Mouse (Mus musculus): ENCODE data around the gene Cabin1. TPM values are rescaled to one million over a fixed set of nuclear protein-coding genes. Genes with fewer than 3 reads are reported as not detected.

Cabin1 gene
- polyA plus RNA-seq, 1 experiment from 2014 or later: 35.8 TPM

DNA sequence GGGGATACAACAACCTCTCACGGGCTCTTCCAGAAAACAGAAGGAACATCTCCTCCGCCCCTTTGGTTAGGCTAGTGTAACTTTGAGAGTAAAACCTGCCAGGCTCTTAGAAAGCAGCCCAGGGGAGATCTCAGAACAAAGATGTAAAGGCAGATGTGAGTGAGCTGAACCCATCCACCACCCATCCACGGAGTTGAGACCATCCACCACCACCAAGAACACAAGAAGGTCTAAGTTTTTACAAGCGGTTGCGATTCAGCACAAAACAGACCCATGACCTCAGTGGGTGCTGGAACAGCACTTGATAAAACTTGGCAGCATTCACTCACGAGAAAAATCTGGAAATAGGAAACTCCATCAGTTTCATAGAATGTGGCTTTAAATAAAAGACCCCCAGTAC, 138.2 kb downstream of the Cabin1 start:
- WGBS: 32% methylated on average over 6 of the region's 6 CpGs
- Histone ChIP-seq H3K9ac (no peak overlapping the region), H3K4me2 (no peak overlapping the region), H3K4me1 (no peaks in the 10 kb centered on the region; the same call in 1 of the 2 replicates), H3K27ac (no peak overlapping the region), H3K27me3 (replicated peaks) (no peaks in the 10 kb centered on the region), H3K4me3 (replicated peaks) (no peak overlapping the region), H3K9me3 (no peaks in the 10 kb centered on the region), H3K36me3 (no peaks in the 10 kb centered on the region)
- no peak for ATAC-seq (ENCODE audit: insufficient read depth, low FRiP score, low read depth)

DNA sequence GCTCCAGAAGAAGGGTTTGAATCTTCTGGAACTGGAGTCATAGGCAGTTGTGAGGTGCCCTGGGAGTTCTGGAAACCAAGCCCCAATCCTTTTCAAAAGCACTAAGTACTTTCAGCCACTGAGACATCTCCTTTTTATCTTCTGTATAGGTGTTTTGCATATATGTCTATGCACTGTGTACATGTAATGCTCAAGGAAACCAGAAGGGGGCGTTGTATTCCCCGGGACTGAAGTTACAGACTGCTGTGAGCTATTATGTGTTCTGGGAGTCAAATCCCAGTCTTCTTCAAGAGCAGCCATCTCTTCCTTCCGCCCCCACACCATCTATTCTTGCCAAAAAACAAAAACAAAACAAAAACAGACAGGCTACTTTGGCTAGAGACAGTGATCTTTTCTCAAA, 143.3 kb downstream of the Cabin1 start:
- no peak overlapping the region for H3K9ac ChIP-seq
- ATAC-seq (ENCODE audit: insufficient read depth, low FRiP score, low read depth): no peak
- no peak overlapping the region for H3K4me3 ChIP-seq (replicated peaks)
- H3K27me3 ChIP-seq (replicated peaks): no peaks in the 10 kb centered on the region
- no peaks in the 10 kb centered on the region for H3K9me3 ChIP-seq
- WGBS: 51% methylated on average over 3 of the region's 3 CpGs
- H3K4me2 ChIP-seq: no peak overlapping the region
- H3K4me1 ChIP-seq: no peaks in the 10 kb centered on the region
- H3K27ac ChIP-seq: no peak overlapping the region
- no peaks in the 10 kb centered on the region for H3K36me3 ChIP-seq

DNA sequence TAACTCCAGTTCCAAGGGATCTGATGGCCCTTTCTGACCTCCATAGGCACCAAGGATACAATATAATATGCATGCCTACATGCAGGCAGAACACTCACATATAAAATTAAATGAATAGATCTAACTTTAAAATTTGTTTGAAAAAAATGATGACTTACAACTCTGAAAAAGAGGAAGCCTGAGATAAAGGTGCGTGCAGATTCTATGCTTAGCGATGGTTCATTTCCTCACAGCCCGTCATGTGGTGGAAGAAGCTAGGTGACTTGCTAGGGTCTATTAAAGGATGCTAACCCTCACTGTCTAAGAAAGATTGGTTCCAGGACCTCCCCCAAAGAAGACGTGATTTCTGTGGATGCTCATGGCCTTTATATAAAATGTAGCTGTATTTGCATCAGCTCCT, 148.1 kb downstream of the Cabin1 start:
- H3K9ac ChIP-seq: no peak overlapping the region
- ATAC-seq (ENCODE audit: insufficient read depth, low FRiP score, low read depth): no peak
- H3K27me3 ChIP-seq (replicated peaks): no peaks in the 10 kb centered on the region
- H3K4me2 ChIP-seq: no peak overlapping the region
- H3K36me3 ChIP-seq: no peaks in the 10 kb centered on the region
- H3K9me3 ChIP-seq: no peaks in the 10 kb centered on the region
- no peak overlapping the region for H3K4me3 ChIP-seq (replicated peaks)
- WGBS: 82% methylated on average over 4 of the region's 4 CpGs
- H3K4me1 ChIP-seq: no peaks in the 10 kb centered on the region
- H3K27ac ChIP-seq: no peak overlapping the region

DNA sequence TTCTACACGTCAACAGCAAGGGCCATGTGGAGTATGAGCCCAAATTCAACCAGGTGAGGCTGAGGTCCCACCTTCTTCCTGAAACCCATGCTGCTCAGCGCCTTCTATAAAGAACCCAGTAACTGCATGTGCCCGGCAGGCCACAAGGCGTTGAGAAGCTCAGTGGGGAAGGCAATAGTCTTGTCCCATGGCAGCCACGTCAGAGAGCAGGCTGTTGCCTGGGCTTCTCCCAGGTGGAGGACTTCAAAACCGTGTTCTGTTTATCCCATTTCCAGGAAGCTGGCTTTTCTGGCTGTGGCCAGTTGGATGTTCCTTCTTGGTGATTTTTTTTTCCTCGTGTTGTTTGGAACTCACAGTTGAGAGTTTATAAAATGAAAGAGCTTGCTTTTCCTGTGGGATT, 153.7 kb downstream of the Cabin1 start:
- no peak for ATAC-seq (ENCODE audit: insufficient read depth, low FRiP score, low read depth)
- no peaks in the 10 kb centered on the region for H3K4me1 ChIP-seq
- no peak overlapping the region for H3K4me2 ChIP-seq
- H3K27me3 ChIP-seq (replicated peaks): no peaks in the 10 kb centered on the region
- H3K4me3 ChIP-seq (replicated peaks): no peak overlapping the region
- WGBS: 41% methylated on average over 7 of the region's 7 CpGs
- no peak overlapping the region for H3K27ac ChIP-seq
- H3K36me3 ChIP-seq: no peaks in the 10 kb centered on the region
- H3K9me3 ChIP-seq: no peaks in the 10 kb centered on the region
- no peak overlapping the region for H3K9ac ChIP-seq

DNA sequence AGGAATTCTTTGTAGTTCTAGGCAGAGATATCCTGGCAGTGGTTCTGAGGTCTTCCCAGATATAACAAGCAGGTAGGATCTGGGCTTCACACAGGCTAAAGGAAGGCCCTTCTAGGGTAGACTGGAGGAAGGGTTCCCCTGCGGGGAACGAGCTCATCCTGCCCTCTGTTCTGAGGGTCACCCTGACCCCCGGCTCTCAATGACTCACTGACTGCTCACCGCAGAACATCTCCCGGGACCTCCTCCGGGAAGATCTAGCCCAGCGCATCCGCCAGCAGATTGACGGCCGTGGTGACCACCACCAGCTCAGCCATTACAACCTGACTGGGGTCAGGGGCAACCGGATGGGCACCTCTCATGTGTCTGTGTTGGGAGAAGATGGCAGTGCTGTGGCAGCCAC, 155.2 kb downstream of the Cabin1 start:
- WGBS: 86% methylated on average over 11 of the region's 11 CpGs
- Histone ChIP-seq H3K4me3 (replicated peaks) (no peak overlapping the region), H3K4me2 (no peak overlapping the region), H3K27me3 (replicated peaks) (no peaks in the 10 kb centered on the region), H3K27ac (no peak overlapping the region), H3K36me3 (no peaks in the 10 kb centered on the region), H3K4me1 (no peaks in the 10 kb centered on the region), H3K9me3 (no peaks in the 10 kb centered on the region), H3K9ac (no peak overlapping the region)
- ATAC-seq (ENCODE audit: insufficient read depth, low FRiP score, low read depth): no peak

DNA sequence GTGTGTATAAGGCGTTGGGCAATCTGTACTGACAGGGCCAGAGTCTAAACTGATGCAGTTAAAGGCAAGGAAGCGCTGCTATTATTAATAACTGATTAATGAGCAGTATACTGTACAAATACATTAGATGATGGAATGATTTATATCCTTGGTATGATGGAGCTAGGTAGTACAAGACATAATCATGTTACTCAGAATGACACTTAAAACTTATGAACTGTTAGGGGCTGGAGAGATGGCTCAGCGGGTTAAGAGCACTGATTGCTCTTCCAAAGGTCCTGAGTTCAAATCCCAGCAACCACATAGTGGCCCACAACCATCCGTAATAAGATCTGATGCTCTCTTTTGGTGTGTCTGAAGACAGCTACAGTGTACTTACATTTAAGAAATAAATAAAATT, 156.9 kb downstream of the Cabin1 start:
- no peak overlapping the region for H3K4me2 ChIP-seq
- no peaks in the 10 kb centered on the region for H3K36me3 ChIP-seq
- ATAC-seq (ENCODE audit: insufficient read depth, low FRiP score, low read depth): no peak
- H3K4me1 ChIP-seq: no peaks in the 10 kb centered on the region
- 81% methylated on average over 4 of the region's 4 CpGs for WGBS
- no peak overlapping the region for H3K9ac ChIP-seq
- no peaks in the 10 kb centered on the region for H3K9me3 ChIP-seq
- H3K27me3 ChIP-seq (replicated peaks): no peaks in the 10 kb centered on the region
- no peak overlapping the region for H3K4me3 ChIP-seq (replicated peaks)
- H3K27ac ChIP-seq: no peak overlapping the region

DNA sequence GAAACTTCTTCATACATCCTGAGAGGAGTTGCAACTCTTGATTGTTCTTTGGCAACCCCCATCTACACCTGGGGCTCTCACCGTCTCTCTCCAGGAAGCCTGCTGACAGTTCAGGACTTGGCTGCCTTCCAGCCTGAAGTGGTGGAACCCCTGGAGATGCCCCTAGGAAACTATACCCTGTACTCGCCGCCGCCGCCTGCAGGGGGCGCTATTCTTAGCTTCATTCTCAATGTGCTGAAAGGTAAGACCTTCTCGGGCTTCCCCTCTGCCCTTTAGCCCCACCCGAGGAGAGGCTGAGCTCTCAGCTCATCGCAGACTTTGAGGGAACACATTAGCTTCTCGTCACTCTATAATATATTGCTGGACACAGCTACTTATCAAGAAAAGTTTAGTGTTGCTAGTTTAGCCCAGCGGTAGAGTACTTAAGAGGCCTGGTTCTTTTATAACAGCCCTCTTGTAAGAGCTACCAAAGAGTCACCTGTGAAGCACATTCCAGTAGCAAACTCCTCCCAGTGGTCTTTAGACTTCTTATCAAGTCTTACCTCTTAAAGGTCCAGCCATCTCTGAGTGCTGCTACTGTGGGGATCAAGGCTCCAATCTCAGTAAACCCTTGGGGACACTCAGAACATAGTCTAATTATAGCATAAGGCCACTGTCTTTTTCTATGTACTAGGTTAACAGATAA, 158.8 kb downstream of the Cabin1 start:
- H3K36me3 ChIP-seq: no peaks in the 10 kb centered on the region
- no peak for ATAC-seq (ENCODE audit: insufficient read depth, low FRiP score, low read depth)
- H3K9ac ChIP-seq: no peak overlapping the region
- 41% methylated on average over 11 of the region's 11 CpGs for WGBS
- no peaks in the 10 kb centered on the region for H3K9me3 ChIP-seq
- H3K4me3 ChIP-seq (replicated peaks): no peak overlapping the region
- H3K27me3 ChIP-seq (replicated peaks): no peaks in the 10 kb centered on the region
- no peaks in the 10 kb centered on the region for H3K4me1 ChIP-seq
- no peak overlapping the region for H3K27ac ChIP-seq
- H3K4me2 ChIP-seq: no peak overlapping the region

DNA sequence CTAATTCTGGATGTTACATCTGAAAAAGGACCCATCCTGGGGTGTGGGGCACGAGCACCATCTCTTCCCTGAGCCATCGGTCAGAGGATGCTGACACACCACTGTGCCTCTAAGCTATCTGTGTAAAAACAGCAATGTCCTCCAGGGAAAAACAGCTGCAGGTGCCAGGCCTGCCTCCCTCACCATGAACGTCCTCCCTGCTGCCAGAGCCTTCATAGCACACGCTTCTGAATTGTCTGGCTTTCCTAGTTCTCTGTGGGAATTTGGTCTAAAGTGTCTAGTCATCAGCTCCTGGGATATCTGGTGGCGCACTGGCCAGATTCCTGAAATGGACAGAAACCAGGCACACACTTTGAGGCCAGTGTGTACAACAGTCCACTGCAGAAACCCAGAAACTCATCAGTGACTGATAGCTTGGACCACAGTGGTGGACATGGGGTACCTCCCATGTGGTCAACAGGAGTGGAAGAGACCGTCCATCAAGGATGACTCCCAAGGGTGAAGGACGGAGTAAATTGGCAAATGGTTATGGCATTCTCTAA, 163.9 kb downstream of the Cabin1 start:
- H3K4me3 ChIP-seq (replicated peaks): no peak overlapping the region
- WGBS: 75% methylated on average over 7 of the region's 7 CpGs
- H3K27me3 ChIP-seq (replicated peaks): no peaks in the 10 kb centered on the region
- H3K27ac ChIP-seq: no peak overlapping the region
- ATAC-seq (ENCODE audit: insufficient read depth, low FRiP score, low read depth): no peak
- H3K36me3 ChIP-seq: no peaks in the 10 kb centered on the region
- no peak overlapping the region for H3K4me2 ChIP-seq
- H3K9ac ChIP-seq: no peak overlapping the region
- H3K4me1 ChIP-seq: no peaks in the 10 kb centered on the region
- no peaks in the 10 kb centered on the region for H3K9me3 ChIP-seq

Other genes starting within 250 kb of the Cabin1 start
- 137 and 147 TPM in 2 replicates for gene Snrpd3, start 246.8 kb downstream of the Cabin1 start, polyA plus RNA-seq (2015; fragmentation: Nextera tagmentation; extraction: Ambion mirVana)
- 26.7 and 27.5 TPM in 2 replicates for gene Gucd1, start 246.4 kb downstream of the Cabin1 start, polyA plus RNA-seq (2015; fragmentation: Nextera tagmentation; extraction: Ambion mirVana)
- gene Lrrc75b, start 204.0 kb downstream of the Cabin1 start, polyA plus RNA-seq (2015; fragmentation: Nextera tagmentation; extraction: Ambion mirVana): 1.6 and 2.6 TPM in 2 replicates
- 26.5 and 36.2 TPM in 2 replicates for gene Ggt1, start 202.7 kb downstream of the Cabin1 start, polyA plus RNA-seq (2015; fragmentation: Nextera tagmentation; extraction: Ambion mirVana)
- gene Ggt5, start 175.0 kb downstream of the Cabin1 start, polyA plus RNA-seq (2015; fragmentation: Nextera tagmentation; extraction: Ambion mirVana): 7.0 and 7.2 TPM in 2 replicates
- gene Susd2, start 120.3 kb downstream of the Cabin1 start, polyA plus RNA-seq (2015; fragmentation: Nextera tagmentation; extraction: Ambion mirVana): 11.7 and 11.8 TPM in 2 replicates
- 70.1 and 84.3 TPM in 2 replicates for gene Ddt, start 9.1 kb upstream of the Cabin1 start, polyA plus RNA-seq (2015; fragmentation: Nextera tagmentation; extraction: Ambion mirVana)
- gene Gm20441, start 16.6 kb upstream of the Cabin1 start, polyA plus RNA-seq (2015; fragmentation: Nextera tagmentation; extraction: Ambion mirVana): 0.37 TPM in 1 of 2 replicates, not detected in the other
- gene Gstt3, start 17.1 kb upstream of the Cabin1 start, polyA plus RNA-seq (2015; fragmentation: Nextera tagmentation; extraction: Ambion mirVana): 42.1 and 43.5 TPM in 2 replicates
- gene Gstt1, start 34.2 kb upstream of the Cabin1 start, polyA plus RNA-seq (2015; fragmentation: Nextera tagmentation; extraction: Ambion mirVana): 17.9 and 21.3 TPM in 2 replicates
- not detected in 2 replicates for gene Gstt4, start 58.2 kb upstream of the Cabin1 start, polyA plus RNA-seq (2015; fragmentation: Nextera tagmentation; extraction: Ambion mirVana)
- 54.8 and 58.7 TPM in 2 replicates for gene Gstt2, start 73.1 kb upstream of the Cabin1 start, polyA plus RNA-seq (2015; fragmentation: Nextera tagmentation; extraction: Ambion mirVana)
- 1,866 and 1,981 TPM in 2 replicates for gene Mif, start 95.9 kb upstream of the Cabin1 start, polyA plus RNA-seq (2015; fragmentation: Nextera tagmentation; extraction: Ambion mirVana)
- 6.6 and 8.8 TPM in 2 replicates for gene Derl3, start 129.1 kb upstream of the Cabin1 start, polyA plus RNA-seq (2015; fragmentation: Nextera tagmentation; extraction: Ambion mirVana)
- gene Smarcb1, start 157.3 kb upstream of the Cabin1 start, polyA plus RNA-seq (2015; fragmentation: Nextera tagmentation; extraction: Ambion mirVana): 172 and 173 TPM in 2 replicates
- gene Chchd10, start 168.8 kb upstream of the Cabin1 start, polyA plus RNA-seq (2015; fragmentation: Nextera tagmentation; extraction: Ambion mirVana): 90.5 and 101 TPM in 2 replicates
- gene Mmp11, start 172.2 kb upstream of the Cabin1 start, polyA plus RNA-seq (2015; fragmentation: Nextera tagmentation; extraction: Ambion mirVana): 33.4 and 42.0 TPM in 2 replicates
- gene Gm867, start 176.3 kb upstream of the Cabin1 start, polyA plus RNA-seq (2015; fragmentation: Nextera tagmentation; extraction: Ambion mirVana): 1.4 and 3.6 TPM in 2 replicates
- 0.90 and 1.8 TPM in 2 replicates for gene Vpreb3, start 178.7 kb upstream of the Cabin1 start, polyA plus RNA-seq (2015; fragmentation: Nextera tagmentation; extraction: Ambion mirVana)
- gene Gm5134, start 190.2 kb upstream of the Cabin1 start, polyA plus RNA-seq (2015; fragmentation: Nextera tagmentation; extraction: Ambion mirVana): not detected in 2 replicates